Mouse (Mus musculus): Measurements from ENCODE around the gene Rps4x. TPM values are rescaled to one million over a fixed set of nuclear protein-coding genes. Genes with fewer than 3 reads are reported as not detected.
"Not testable (repeated sequence)": the region's sequence is repeated elsewhere in the genome, so short reads cannot be mapped to it uniquely, and the experiment has no call there.

The Rps4x gene
- polyA plus RNA-seq (2012; rRNA removed) = 561 and 563 TPM in 2 replicates

DNA sequence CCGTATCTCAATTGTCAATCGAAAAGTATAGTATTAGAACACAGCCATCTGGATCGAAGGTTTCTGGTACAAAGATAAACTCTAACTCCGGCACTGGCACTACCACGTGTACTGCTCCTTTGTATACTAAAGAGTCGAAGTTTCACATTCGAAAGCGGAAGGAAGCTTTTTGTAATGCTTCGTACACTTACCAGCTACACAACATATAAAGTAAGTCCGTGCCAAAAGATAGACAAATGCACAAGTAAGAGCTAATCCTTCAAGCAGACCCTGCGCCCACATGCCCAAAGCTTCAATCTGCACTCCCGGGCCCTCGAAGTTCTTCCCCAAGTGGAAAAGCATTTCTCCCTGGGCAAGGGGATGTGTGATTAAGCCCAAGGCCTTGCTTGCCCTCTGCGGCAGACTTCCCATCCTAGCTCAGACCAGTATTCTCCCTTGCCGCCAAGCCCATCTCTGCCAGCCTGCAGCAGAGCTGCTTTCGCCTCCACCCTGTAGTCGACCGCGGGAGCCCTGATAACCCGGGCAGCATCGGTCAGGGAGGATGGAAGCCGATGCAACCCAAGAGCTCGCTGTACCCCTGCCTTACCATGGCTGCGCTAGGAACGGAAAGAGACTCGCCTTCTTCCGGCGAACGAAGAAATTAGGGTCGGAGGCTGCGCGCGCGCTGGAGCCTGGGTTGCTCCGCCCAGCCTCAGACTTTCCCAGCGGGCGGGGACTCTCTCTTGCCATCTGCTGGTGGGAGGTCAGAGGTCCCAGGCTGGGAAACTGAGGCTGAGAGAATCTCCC is at the start of gene Rps4x:
Rps4x (minus strand) TSS at position 683 of the 786 bp plus-strand sequence.
- TF ChIP-seq CTCF (IDR thresholded peaks at IDR 0.05; ENCODE audit: extremely low read depth, insufficient read depth, low read length) (peak; percentile 36; the same call in 1 of the 2 replicates), POLR2A (IDR thresholded peaks at IDR 0.05; ENCODE audit: extremely low read depth, insufficient read depth, low read length) (peak; percentile 95)
- Histone ChIP-seq H3K27ac (ENCODE audit: insufficient read depth, low read length) (peak within 1 kb of the TSS; percentile 74), H3K4me3 (ENCODE audit: insufficient read depth, low read length) (peak within 1 kb of the TSS; percentile 81), H3K4me1 (ENCODE audit: control insufficient read depth, insufficient read depth, low read length) (no peaks in the 10 kb centered on the region)

DNA sequence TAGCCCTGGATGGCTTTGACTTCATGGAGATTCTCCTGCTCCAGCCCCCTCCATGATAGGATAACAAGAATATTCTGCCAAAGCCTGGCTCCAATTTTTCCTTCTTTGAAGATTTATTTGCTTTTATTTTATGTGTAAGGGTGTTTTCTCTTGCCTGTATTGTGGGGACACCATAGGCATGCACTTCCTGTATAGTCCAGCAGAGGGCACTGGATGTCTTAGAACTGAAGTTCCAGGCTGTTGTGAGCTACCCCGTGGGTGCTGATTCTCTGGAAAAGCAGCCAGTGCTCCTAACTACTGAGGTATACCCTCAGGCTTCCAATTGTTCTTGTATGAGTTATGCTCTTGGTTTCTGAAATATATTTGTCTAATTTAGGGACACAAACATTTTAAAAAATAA is 29.9 kb upstream of the Rps4x start:
- Histone ChIP-seq H3K4me3 (ENCODE audit: insufficient read depth, low read length) (no peak overlapping the region), H3K4me1 (ENCODE audit: control insufficient read depth, insufficient read depth, low read length) (no peaks in the 10 kb centered on the region), H3K27ac (ENCODE audit: insufficient read depth, low read length) (no peak overlapping the region)
- TF ChIP-seq CTCF (IDR thresholded peaks at IDR 0.05; ENCODE audit: extremely low read depth, insufficient read depth, low read length) = peak; percentile 26; the same call in 1 of the 2 replicates
- TF ChIP-seq POLR2A (IDR thresholded peaks at IDR 0.05; ENCODE audit: extremely low read depth, insufficient read depth, low read length) = no peak

DNA sequence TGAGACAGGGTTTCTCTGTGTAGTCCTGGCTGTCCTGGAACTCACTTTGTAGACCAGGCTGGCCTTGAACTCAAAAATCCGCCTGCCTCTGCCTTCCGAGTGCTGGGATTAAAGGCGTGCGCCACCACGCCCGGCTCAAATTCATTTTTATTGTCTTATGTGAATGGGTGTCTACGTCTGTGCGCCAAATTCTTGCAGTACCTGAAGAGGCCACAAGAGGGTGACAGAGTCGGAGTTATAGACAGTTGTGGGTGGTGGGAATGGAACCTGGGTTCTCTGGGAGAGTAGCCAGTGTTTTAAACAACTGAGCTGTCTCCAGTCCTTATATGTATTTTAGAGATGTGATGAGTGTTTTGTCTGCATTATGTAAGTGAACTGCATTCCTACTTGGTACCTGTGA is 26.2 kb upstream of the Rps4x start:
- 0 out of 2 replicates have a peak, but pooled peaks have one; percentile 10 for TF ChIP-seq CTCF (IDR thresholded peaks at IDR 0.05; ENCODE audit: extremely low read depth, insufficient read depth, low read length)
- not testable (repeated sequence) for H3K4me1 ChIP-seq (ENCODE audit: control insufficient read depth, insufficient read depth, low read length); H3K27ac ChIP-seq (ENCODE audit: insufficient read depth, low read length); H3K4me3 ChIP-seq (ENCODE audit: insufficient read depth, low read length)

DNA sequence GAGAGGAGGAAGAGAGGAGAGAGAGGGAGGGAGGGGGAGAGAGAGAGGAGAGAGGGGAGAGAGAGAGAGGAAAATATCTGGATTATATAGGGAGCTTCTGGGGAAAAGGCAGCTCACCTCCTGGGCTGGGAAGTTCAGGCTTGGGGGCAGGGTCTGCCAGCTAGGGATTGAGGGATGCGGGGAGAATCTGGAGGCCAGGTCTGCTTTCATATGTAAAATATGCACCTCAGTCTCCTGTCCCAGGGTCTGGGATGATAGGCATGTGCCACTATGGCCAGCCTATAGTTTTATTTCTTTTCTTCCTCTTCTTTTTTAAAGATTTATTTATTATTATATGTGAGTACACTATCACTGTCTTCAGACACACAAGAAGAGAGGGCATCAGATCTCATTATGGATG is 1.6 kb upstream of the Rps4x start:
- TF ChIP-seq POLR2A (IDR thresholded peaks at IDR 0.05; ENCODE audit: extremely low read depth, insufficient read depth, low read length) (no peak), CTCF (IDR thresholded peaks at IDR 0.05; ENCODE audit: extremely low read depth, insufficient read depth, low read length) (no peak)
- Histone ChIP-seq H3K4me3 (ENCODE audit: insufficient read depth, low read length) (no peak overlapping the region), H3K4me1 (ENCODE audit: control insufficient read depth, insufficient read depth, low read length) (no peaks in the 10 kb centered on the region), H3K27ac (ENCODE audit: insufficient read depth, low read length) (no peak overlapping the region)

DNA sequence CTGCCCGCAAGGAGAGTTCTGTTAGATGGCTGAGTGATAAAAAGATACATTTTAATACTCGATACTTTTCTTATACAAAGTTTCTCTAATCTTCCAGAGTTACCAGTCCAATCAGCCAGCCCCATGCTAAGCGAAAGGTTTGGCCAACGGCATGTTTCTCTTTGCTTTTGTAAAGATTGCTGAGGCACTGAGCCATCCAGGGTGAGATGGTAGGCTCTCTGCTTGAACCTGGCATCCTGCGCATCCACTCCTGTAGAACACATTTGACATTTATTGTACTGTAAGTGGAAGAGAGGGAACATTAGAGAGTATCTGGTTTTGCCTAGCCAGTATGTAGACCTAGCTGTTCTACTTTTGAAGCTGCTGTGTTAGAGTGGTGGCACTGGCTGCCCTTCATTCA is 387 bp upstream of the Rps4x start:
- no peak for TF ChIP-seq POLR2A (IDR thresholded peaks at IDR 0.05; ENCODE audit: extremely low read depth, insufficient read depth, low read length)
- TF ChIP-seq CTCF (IDR thresholded peaks at IDR 0.05; ENCODE audit: extremely low read depth, insufficient read depth, low read length) = no peak
- Histone ChIP-seq H3K27ac (ENCODE audit: insufficient read depth, low read length) (no peak overlapping the region), H3K4me1 (ENCODE audit: control insufficient read depth, insufficient read depth, low read length) (no peaks in the 10 kb centered on the region), H3K4me3 (ENCODE audit: insufficient read depth, low read length) (no peak overlapping the region; the same call in 1 of the 2 replicates)

DNA sequence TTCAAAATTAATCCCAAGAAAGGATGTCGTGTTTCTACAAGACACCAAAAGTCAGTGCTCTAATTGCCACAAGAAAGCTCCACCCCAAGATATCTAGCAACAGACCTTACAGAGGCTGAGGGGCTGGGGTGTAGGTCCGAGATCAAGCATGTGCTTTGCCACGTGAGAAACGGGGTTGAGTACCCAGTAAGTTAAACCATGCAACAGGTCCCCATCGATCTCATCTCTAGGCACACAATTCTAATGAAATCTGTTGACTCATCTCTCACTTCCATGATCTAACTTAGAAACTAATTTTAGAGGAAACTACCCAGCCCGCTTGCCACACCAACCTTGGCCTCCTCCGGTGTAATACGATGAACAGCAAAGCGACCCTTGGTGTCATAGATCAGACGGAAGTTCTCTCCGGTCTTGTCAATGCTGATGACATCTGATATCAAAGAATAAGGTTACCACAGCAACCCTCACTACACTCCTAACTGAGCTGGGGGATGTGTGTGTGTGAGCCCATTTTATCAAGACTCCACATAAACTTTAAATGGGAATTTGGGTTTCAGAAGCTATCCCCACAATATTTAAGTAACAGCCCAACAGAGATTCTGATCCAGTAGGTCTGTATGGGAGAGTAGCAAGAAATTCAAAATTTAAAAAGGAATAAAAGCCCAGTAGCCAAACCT is 2.0 kb downstream of the Rps4x start:
- Histone ChIP-seq H3K4me3 (ENCODE audit: insufficient read depth, low read length) (no peak overlapping the region; the same call in 1 of the 2 replicates), H3K4me1 (ENCODE audit: control insufficient read depth, insufficient read depth, low read length) (no peaks in the 10 kb centered on the region), H3K27ac (ENCODE audit: insufficient read depth, low read length) (no peak overlapping the region)
- no peak for TF ChIP-seq POLR2A (IDR thresholded peaks at IDR 0.05; ENCODE audit: extremely low read depth, insufficient read depth, low read length)
- TF ChIP-seq CTCF (IDR thresholded peaks at IDR 0.05; ENCODE audit: extremely low read depth, insufficient read depth, low read length) = no peak

DNA sequence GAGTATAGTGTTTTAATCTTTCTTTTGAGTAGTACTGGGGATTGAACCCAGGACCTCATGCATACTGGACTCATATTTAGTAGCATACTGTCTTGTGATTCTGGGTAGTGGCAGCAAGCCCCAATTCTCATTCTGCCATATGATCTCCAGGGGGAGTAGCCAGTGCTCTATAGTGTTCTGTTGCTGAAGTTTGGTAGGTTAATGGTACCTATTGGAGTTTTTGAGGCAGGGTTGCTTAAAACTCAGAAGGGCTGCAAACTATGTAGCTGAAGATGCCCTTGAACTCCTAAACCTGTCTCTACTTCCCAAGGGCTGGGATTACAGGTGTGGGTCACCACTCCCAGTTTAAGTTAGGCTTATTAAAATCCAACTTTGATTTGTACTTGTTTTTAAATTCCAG is 6.6 kb downstream of the Rps4x start:
- no peak for TF ChIP-seq POLR2A (IDR thresholded peaks at IDR 0.05; ENCODE audit: extremely low read depth, insufficient read depth, low read length)
- TF ChIP-seq CTCF (IDR thresholded peaks at IDR 0.05; ENCODE audit: extremely low read depth, insufficient read depth, low read length) = no peak
- no peak overlapping the region for H3K27ac ChIP-seq (ENCODE audit: insufficient read depth, low read length)
- H3K4me3 ChIP-seq (ENCODE audit: insufficient read depth, low read length) = no peak overlapping the region
- H3K4me1 ChIP-seq (ENCODE audit: control insufficient read depth, insufficient read depth, low read length) = no peaks in the 10 kb centered on the region

DNA sequence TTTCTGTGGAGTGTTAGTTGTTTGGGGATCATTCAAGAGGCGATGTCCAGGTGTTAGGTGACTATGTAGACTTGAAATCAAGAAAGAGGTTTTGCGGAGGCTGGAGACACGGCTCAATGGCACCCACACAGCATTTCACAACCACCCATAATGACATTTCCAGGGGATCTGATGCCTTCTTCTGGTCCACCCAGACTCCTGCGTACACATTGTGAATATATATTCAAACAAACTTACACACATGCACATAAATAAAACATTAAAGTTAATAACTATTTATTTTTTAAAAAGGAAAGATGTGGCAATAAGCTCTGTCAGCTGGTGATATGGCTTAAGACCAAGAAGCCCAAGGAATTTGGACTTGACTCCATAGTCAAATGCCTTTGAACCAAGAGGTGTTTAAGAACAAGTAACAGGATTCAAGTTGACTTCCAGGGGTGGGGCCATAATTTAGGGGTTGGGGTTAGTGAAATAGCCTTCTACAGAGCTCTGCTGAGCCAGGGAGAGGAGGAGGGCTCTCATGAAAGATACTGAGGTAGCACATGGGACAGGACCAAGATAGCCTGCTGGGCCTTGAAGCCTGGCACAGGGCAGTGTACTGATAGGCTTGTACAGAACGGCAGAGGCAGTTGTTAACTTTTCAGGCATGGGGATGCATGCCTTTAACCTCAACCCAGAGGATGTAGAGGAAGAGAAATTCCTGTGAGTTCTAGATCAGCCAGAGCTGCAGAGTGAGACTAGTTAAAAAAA is 13.5 kb downstream of the Rps4x start:
- TF ChIP-seq POLR2A (IDR thresholded peaks at IDR 0.05; ENCODE audit: extremely low read depth, insufficient read depth, low read length) = no peak
- TF ChIP-seq CTCF (IDR thresholded peaks at IDR 0.05; ENCODE audit: extremely low read depth, insufficient read depth, low read length) = no peak
- Histone ChIP-seq H3K4me1 (ENCODE audit: control insufficient read depth, insufficient read depth, low read length) (no peaks in the 10 kb centered on the region), H3K27ac (ENCODE audit: insufficient read depth, low read length) (no peak overlapping the region), H3K4me3 (ENCODE audit: insufficient read depth, low read length) (no peak overlapping the region)

DNA sequence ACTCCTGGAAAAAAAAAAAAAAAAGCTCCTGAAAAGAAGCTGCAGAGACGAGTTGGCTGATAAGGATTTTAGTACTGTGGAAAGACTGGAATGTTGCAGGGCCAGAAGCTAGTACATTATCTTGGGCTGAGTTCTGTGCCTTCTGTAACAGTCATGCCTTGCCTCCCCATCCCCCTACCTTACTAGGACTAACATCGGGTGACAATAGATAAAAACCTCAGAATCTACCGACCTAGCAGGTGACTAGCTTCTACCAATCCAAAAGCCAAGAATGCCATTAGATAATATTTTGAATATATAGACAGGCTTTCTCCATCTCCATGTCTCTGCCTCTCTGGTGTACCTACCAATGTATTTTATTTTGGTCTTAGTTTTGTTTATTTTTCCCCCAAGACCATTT is 18.3 kb downstream of the Rps4x start:
- TF ChIP-seq POLR2A (IDR thresholded peaks at IDR 0.05; ENCODE audit: extremely low read depth, insufficient read depth, low read length) (no peak), CTCF (IDR thresholded peaks at IDR 0.05; ENCODE audit: extremely low read depth, insufficient read depth, low read length) (no peak)
- H3K27ac ChIP-seq (ENCODE audit: insufficient read depth, low read length) = no peak overlapping the region
- H3K4me3 ChIP-seq (ENCODE audit: insufficient read depth, low read length) = no peak overlapping the region
- H3K4me1 ChIP-seq (ENCODE audit: control insufficient read depth, insufficient read depth, low read length) = no peaks in the 10 kb centered on the region; the same call in 1 of the 2 replicates
